Mouse (Mus musculus): ENCODE data around the gene Ehmt2. TPM values are rescaled to one million over a fixed set of nuclear protein-coding genes. Genes with fewer than 3 reads are reported as not detected.

Gene Ehmt2
- total RNA-seq, 1 experiment from 2014 or later = 87.4 TPM

GRCm38 (mm10) chr17:34962841-34963240, 64.6 kb downstream of the Ehmt2 start:
- ATAC-seq (ENCODE audit: extremely low read depth, insufficient number of reproducible peaks, low FRiP score, poor library complexity, severe bottlenecking) = no peak

Other genes starting within 250 kb of the Ehmt2 start
- gene Tnxb, start 227.9 kb upstream of the Ehmt2 start, total RNA-seq (2017) = not detected in 2 replicates
- 0.12 and 0.23 TPM in 2 replicates for gene C4b, start 154.6 kb upstream of the Ehmt2 start, total RNA-seq (2017)
- not detected in 2 replicates for gene Cyp21a1, start 93.9 kb upstream of the Ehmt2 start, total RNA-seq (2017)
- gene Stk19, start 61.5 kb upstream of the Ehmt2 start, total RNA-seq (2017) = 23.5 and 39.9 TPM in 2 replicates
- gene Dxo, start 61.5 kb upstream of the Ehmt2 start, total RNA-seq (2017) = 36.1 and 45.8 TPM in 2 replicates
- 79.7 and 92.2 TPM in 2 replicates for gene Skiv2l, start 48.3 kb upstream of the Ehmt2 start, total RNA-seq (2017)
- gene Nelfe, start 48.1 kb upstream of the Ehmt2 start, total RNA-seq (2017) = 22.6 and 36.0 TPM in 2 replicates
- gene Cfb, start 36.0 kb upstream of the Ehmt2 start, total RNA-seq (2017) = 0.58 and 0.98 TPM in 2 replicates
- 2.8 and 3.8 TPM in 2 replicates for gene Zbtb12, start 19.0 kb upstream of the Ehmt2 start, total RNA-seq (2017)
- not detected in 2 replicates for gene Gm20547, start 16.4 kb upstream of the Ehmt2 start, total RNA-seq (2017)
- gene C2, start 204 bp upstream of the Ehmt2 start, total RNA-seq (2017) = not detected in 2 replicates
- gene Slc44a4, start 16.0 kb downstream of the Ehmt2 start, total RNA-seq (2017) = 0.98 and 1.4 TPM in 2 replicates
- gene Neu1, start 32.8 kb downstream of the Ehmt2 start, total RNA-seq (2017) = 66.7 and 66.9 TPM in 2 replicates
- 5.9 and 8.0 TPM in 2 replicates for gene Hspa1b, start 60.8 kb downstream of the Ehmt2 start, total RNA-seq (2017)
- gene Gm20481, start 71.4 kb downstream of the Ehmt2 start, total RNA-seq (2017) = not detected in 2 replicates
- gene Hspa1a, start 73.7 kb downstream of the Ehmt2 start, total RNA-seq (2017) = 5.6 and 6.4 TPM in 2 replicates
- not detected in 2 replicates for gene Hspa1l, start 74.2 kb downstream of the Ehmt2 start, total RNA-seq (2017)
- 10.1 and 11.4 TPM in 2 replicates for gene Lsm2, start 83.4 kb downstream of the Ehmt2 start, total RNA-seq (2017)
- 243 and 266 TPM in 2 replicates for gene Vars, start 102.5 kb downstream of the Ehmt2 start, total RNA-seq (2017)
- 0.61 and 1.2 TPM in 2 replicates for gene Vwa7, start 118.1 kb downstream of the Ehmt2 start, total RNA-seq (2017)
- gene Sapcd1, start 129.5 kb downstream of the Ehmt2 start, total RNA-seq (2017) = 2.0 and 2.6 TPM in 2 replicates
- 4.7 and 7.0 TPM in 2 replicates for gene Msh5, start 148.3 kb downstream of the Ehmt2 start, total RNA-seq (2017)
- 394 and 439 TPM in 2 replicates for gene Clic1, start 151.5 kb downstream of the Ehmt2 start, total RNA-seq (2017)
- 4.5 and 8.1 TPM in 2 replicates for gene Ddah2, start 160.6 kb downstream of the Ehmt2 start, total RNA-seq (2017)
- 0.49 TPM in 1 of 2 replicates, not detected in the other for gene Ly6g6c, start 166.9 kb downstream of the Ehmt2 start, total RNA-seq (2017)
- gene Mpig6b, start 167.7 kb downstream of the Ehmt2 start, total RNA-seq (2017) = 1.5 and 2.1 TPM in 2 replicates
- gene Ly6g6e, start 178.4 kb downstream of the Ehmt2 start, total RNA-seq (2017) = not detected in 2 replicates
- gene Ly6g6d, start 179.6 kb downstream of the Ehmt2 start, total RNA-seq (2017) = not detected in 2 replicates
- gene Ly6g6f, start 187.1 kb downstream of the Ehmt2 start, total RNA-seq (2017) = 0.49 TPM in 1 of 2 replicates, not detected in the other
- gene Abhd16a, start 190.8 kb downstream of the Ehmt2 start, total RNA-seq (2017) = 33.2 and 43.8 TPM in 2 replicates
- gene Ly6g5c, start 209.8 kb downstream of the Ehmt2 start, total RNA-seq (2017) = not detected in 2 replicates
- 0.58 and 1.5 TPM in 2 replicates for gene Ly6g5b, start 217.0 kb downstream of the Ehmt2 start, total RNA-seq (2017)
- gene Gpank1, start 223.0 kb downstream of the Ehmt2 start, total RNA-seq (2017) = 73.7 and 74.5 TPM in 2 replicates
- gene Csnk2b, start 223.6 kb downstream of the Ehmt2 start, total RNA-seq (2017) = 214 and 240 TPM in 2 replicates
- 36.5 and 48.5 TPM in 2 replicates for gene D17H6S53E, start 227.9 kb downstream of the Ehmt2 start, total RNA-seq (2017)
- gene Apom, start 233.6 kb downstream of the Ehmt2 start, total RNA-seq (2017) = 0.58 TPM in 1 of 2 replicates, not detected in the other
- gene Bag6, start 236.7 kb downstream of the Ehmt2 start, total RNA-seq (2017) = 159 and 160 TPM in 2 replicates

Measured in neutrophil, adult 5-6 weeks (primary cell).